Mouse (Mus musculus) brain, adult 2 months (tissue): Measurements from ENCODE around the gene Sp8.

Source experiments
- DNase-seq: peaks from one replicate; pipeline ENCODE4 v3.0.0; 2011; ENCODE audit warnings: low read depth, low spot score

Sp8 gene

GRCm38 (mm10) chr12:118846221-118846620 lies at the start of gene Sp8:
TSS of gene Sp8 (plus strand) at chr12:118846329.
- no peak for DNase-seq

- no peak for DNase-seq
These were observed 34.7 kb upstream of the Sp8 start for GRCm38 (mm10) chr12:118811328-118811961.

- DNase-seq, result peak; percentile 50
These were observed 31.6 kb upstream of the Sp8 start for GRCm38 (mm10) chr12:118814561-118814960.

- DNase-seq, result no peak
These were observed 30.0 kb upstream of the Sp8 start for GRCm38 (mm10) chr12:118816156-118816555.

GRCm38 (mm10) chr12:118829881-118830280 lies 16.2 kb upstream of the Sp8 start:
- no peak for DNase-seq

GRCm38 (mm10) chr12:118836411-118837341 lies 9.5 kb upstream of the Sp8 start:
- no peak for DNase-seq

GRCm38 (mm10) chr12:118837361-118837760 lies 8.8 kb upstream of the Sp8 start:
- DNase-seq, result no peak

GRCm38 (mm10) chr12:118838260-118838659 lies 7.9 kb upstream of the Sp8 start:
- DNase-seq, result no peak

- no peak for DNase-seq
These were observed 6.7 kb upstream of the Sp8 start for GRCm38 (mm10) chr12:118839398-118839797.

GRCm38 (mm10) chr12:118840301-118840700 lies 5.8 kb upstream of the Sp8 start:
- no peak for DNase-seq

- no peak for DNase-seq
These were observed 5.3 kb upstream of the Sp8 start for GRCm38 (mm10) chr12:118840861-118841260.

GRCm38 (mm10) chr12:118841381-118841922 lies 4.7 kb upstream of the Sp8 start:
- no peak for DNase-seq

- no peak for DNase-seq
These were observed 4.1 kb upstream of the Sp8 start for GRCm38 (mm10) chr12:118841971-118842550.

GRCm38 (mm10) chr12:118842671-118843411 lies 3.3 kb upstream of the Sp8 start:
- DNase-seq, result no peak

GRCm38 (mm10) chr12:118844111-118844510 lies 2.0 kb upstream of the Sp8 start:
- DNase-seq, result no peak

GRCm38 (mm10) chr12:118844841-118845240 lies 1.3 kb upstream of the Sp8 start:
- no peak for DNase-seq

- DNase-seq, result no peak
These were observed 778 bp upstream of the Sp8 start for GRCm38 (mm10) chr12:118845351-118845750.

- peak; percentile 72 for DNase-seq
These were observed 656 bp downstream of the Sp8 start for GRCm38 (mm10) chr12:118846649-118847321.

- no peak for DNase-seq
These were observed 1.3 kb downstream of the Sp8 start for GRCm38 (mm10) chr12:118847381-118847780.

- DNase-seq, result no peak
These were observed 1.8 kb downstream of the Sp8 start for GRCm38 (mm10) chr12:118847861-118848495.
